Mouse (Mus musculus): ENCODE results near the gene D430041D05Rik. TPM values are rescaled to one million over a fixed set of nuclear protein-coding genes. Genes with fewer than 3 reads are reported as not detected.

Gene D430041D05Rik
- polyA plus RNA-seq, 1 experiment from 2014 or later, result 0.12 TPM

DNA sequence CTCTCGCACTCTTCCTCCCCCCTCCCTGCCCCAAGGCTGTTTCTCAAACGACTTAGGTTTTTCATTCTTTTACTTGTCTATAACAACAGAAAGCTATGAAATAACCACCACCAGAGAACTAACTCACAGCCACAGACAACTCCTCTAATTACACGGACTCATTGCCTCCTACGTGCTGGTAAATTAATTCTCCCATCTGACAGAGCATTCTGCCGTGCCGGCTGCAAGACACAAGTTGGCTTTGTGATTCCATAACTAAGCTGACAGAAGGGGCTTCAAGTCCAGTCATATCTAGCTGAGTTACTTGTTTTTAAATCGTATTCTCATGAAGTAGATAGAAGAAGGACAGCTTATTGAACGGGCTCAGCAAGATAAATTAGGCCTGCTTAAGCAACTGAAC lies 205.2 kb downstream of the D430041D05Rik start:
- Histone ChIP-seq H3K4me3 (ENCODE audit: low read length) (no peak overlapping the region), H3K9ac (ENCODE audit: low read depth, low read length) (no peak overlapping the region), H3K27ac (ENCODE audit: low read length) (no peak overlapping the region), H3K9me3 (ENCODE audit: control insufficient read depth, low read length) (no peaks in the 10 kb centered on the region), H3K4me1 (ENCODE audit: control insufficient read depth, insufficient read depth, low read length) (no peaks in the 10 kb centered on the region), H3K4me2 (ENCODE audit: low read depth, low read length) (no peak overlapping the region), H3K36me3 (ENCODE audit: control insufficient read depth, insufficient read depth, low read length) (no peaks in the 10 kb centered on the region), H3K27me3 (replicated peaks; ENCODE audit: control insufficient read depth, insufficient read depth, low read length) (no peaks in the 10 kb centered on the region)
- ATAC-seq, result no peak
- WGBS, result 66% methylated on average over 8 of the region's 8 CpGs

DNA sequence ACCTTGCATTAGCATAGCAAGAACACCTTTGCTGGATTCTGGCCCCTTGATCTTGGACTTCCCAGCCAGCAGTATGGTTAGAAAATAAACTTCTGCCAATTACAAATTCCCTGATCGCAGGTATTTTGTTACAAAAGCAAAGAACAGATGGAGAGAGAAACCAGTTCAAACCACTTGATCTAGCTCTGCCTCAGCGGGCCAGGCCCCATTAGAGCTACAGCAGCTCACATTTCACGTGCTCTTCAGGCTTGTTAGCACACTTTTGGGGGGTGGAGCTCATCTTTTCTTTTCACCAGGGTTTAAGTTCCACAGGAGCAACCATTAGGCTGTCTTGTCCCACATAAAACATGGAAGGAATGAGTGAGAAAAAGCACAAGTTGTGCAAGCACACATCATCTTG lies 210.6 kb downstream of the D430041D05Rik start:
- 47% methylated on average over 3 of the region's 3 CpGs for WGBS
- no peaks in the 10 kb centered on the region for H3K36me3 ChIP-seq (ENCODE audit: control insufficient read depth, insufficient read depth, low read length)
- no peak for ATAC-seq
- H3K4me2 ChIP-seq (ENCODE audit: low read depth, low read length), result no peak overlapping the region
- no peak overlapping the region for H3K27ac ChIP-seq (ENCODE audit: low read length)
- H3K4me1 ChIP-seq (ENCODE audit: control insufficient read depth, insufficient read depth, low read length), result no peaks in the 10 kb centered on the region
- no peaks in the 10 kb centered on the region for H3K27me3 ChIP-seq (replicated peaks; ENCODE audit: control insufficient read depth, insufficient read depth, low read length)
- no peak overlapping the region for H3K9ac ChIP-seq (ENCODE audit: low read depth, low read length)
- no peaks in the 10 kb centered on the region for H3K9me3 ChIP-seq (ENCODE audit: control insufficient read depth, low read length)
- H3K4me3 ChIP-seq (ENCODE audit: low read length), result no peak overlapping the region

DNA sequence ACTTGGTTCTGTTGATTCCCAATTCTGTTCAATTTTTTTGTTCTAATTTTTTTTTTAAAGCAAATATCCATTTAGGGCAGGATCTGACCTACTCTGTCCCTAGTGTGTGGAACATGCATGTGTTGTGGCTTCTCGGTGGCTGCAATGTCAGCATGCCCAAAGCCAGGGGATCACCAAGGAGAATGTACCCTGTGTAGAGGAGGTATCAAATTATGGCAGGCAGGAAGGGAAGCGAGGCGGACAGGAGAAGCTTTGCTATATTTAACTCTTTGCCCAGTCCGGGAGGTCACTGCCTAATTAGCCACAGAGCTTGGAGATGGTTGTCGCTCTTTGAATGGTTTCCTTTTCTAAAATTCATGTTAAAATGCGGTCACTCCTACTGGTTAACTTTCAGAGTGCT lies 212.6 kb downstream of the D430041D05Rik start:
- no peak for ATAC-seq
- Histone ChIP-seq H3K4me1 (ENCODE audit: control insufficient read depth, insufficient read depth, low read length) (no peaks in the 10 kb centered on the region), H3K27me3 (replicated peaks; ENCODE audit: control insufficient read depth, insufficient read depth, low read length) (no peaks in the 10 kb centered on the region), H3K36me3 (ENCODE audit: control insufficient read depth, insufficient read depth, low read length) (no peaks in the 10 kb centered on the region), H3K4me3 (ENCODE audit: low read length) (no peak overlapping the region), H3K9ac (ENCODE audit: low read depth, low read length) (no peak overlapping the region), H3K4me2 (ENCODE audit: low read depth, low read length) (no peak overlapping the region), H3K9me3 (ENCODE audit: control insufficient read depth, low read length) (no peaks in the 10 kb centered on the region), H3K27ac (ENCODE audit: low read length) (no peak overlapping the region)
- 87% methylated on average over 6 of the region's 6 CpGs for WGBS

DNA sequence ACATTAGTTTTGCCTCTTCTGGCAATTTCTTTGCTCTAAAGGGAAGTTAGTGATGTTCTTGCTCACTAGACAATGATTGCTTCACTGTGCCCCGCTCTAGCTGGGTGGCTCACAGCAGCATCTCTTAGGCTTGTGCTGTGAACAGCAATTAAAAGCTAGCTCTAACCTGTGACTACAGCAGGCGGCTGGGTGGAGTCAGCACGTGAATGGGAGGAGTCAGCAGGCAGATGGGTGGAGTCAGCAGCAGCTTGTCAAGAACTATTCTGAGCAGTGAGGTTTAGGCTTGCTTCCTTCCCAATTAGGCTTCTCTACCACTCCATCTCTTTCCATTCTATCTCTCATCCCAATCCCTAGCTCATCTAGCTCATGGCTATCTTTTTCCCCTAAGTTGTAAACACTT lies 213.5 kb downstream of the D430041D05Rik start:
- no peak for ATAC-seq
- no peaks in the 10 kb centered on the region for H3K27me3 ChIP-seq (replicated peaks; ENCODE audit: control insufficient read depth, insufficient read depth, low read length)
- no peak overlapping the region for H3K9ac ChIP-seq (ENCODE audit: low read depth, low read length)
- no peaks in the 10 kb centered on the region for H3K4me1 ChIP-seq (ENCODE audit: control insufficient read depth, insufficient read depth, low read length)
- no peaks in the 10 kb centered on the region for H3K36me3 ChIP-seq (ENCODE audit: control insufficient read depth, insufficient read depth, low read length)
- no peaks in the 10 kb centered on the region for H3K9me3 ChIP-seq (ENCODE audit: control insufficient read depth, low read length)
- no peak overlapping the region for H3K27ac ChIP-seq (ENCODE audit: low read length)
- WGBS, result 40% methylated on average over 3 of the region's 3 CpGs
- H3K4me3 ChIP-seq (ENCODE audit: low read length), result no peak overlapping the region
- H3K4me2 ChIP-seq (ENCODE audit: low read depth, low read length), result no peak overlapping the region

DNA sequence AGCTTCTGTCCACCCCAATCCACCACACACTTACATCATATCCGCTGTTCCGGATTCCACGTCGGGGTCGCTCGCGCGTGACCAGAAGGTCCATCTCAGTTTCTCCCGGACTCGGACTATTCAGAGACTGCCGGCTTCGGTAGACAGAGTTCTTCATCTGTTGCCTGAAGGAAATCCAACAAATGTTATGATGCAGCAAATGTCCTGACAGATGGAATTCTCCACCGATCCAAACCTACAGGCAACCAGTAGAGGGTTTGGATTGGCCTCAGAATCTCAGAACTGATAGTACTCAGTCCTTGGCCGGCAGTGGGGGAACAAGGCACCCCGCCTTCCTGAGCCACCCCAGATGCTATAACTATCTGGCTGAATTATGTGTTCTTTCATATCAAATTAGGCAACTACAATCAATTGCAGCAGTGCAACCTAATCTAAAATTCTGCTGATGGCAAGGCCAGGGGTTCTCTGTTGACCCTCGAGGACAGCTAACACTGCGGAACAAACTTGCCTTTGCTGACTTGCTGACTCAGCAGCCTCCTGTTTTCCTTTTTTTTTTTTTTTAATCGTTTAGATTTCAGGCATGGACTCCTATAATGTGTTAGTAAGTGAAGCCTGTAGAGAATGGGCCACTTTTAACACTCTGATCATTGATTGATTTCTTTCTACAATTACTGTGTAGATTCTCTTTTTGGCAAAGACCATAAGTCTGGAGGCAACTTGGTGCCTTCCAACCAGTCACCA lies 218.2 kb downstream of the D430041D05Rik start:
- ATAC-seq, result no peak
- no peak overlapping the region for H3K4me3 ChIP-seq (ENCODE audit: low read length)
- 91% methylated on average over 18 of the region's 18 CpGs for WGBS
- H3K9me3 ChIP-seq (ENCODE audit: control insufficient read depth, low read length), result no peaks in the 10 kb centered on the region
- H3K4me1 ChIP-seq (ENCODE audit: control insufficient read depth, insufficient read depth, low read length), result no peaks in the 10 kb centered on the region
- no peak overlapping the region for H3K4me2 ChIP-seq (ENCODE audit: low read depth, low read length)
- no peak overlapping the region for H3K9ac ChIP-seq (ENCODE audit: low read depth, low read length)
- no peaks in the 10 kb centered on the region for H3K36me3 ChIP-seq (ENCODE audit: control insufficient read depth, insufficient read depth, low read length)
- no peaks in the 10 kb centered on the region for H3K27me3 ChIP-seq (replicated peaks; ENCODE audit: control insufficient read depth, insufficient read depth, low read length)
- no peak overlapping the region for H3K27ac ChIP-seq (ENCODE audit: low read length)

DNA sequence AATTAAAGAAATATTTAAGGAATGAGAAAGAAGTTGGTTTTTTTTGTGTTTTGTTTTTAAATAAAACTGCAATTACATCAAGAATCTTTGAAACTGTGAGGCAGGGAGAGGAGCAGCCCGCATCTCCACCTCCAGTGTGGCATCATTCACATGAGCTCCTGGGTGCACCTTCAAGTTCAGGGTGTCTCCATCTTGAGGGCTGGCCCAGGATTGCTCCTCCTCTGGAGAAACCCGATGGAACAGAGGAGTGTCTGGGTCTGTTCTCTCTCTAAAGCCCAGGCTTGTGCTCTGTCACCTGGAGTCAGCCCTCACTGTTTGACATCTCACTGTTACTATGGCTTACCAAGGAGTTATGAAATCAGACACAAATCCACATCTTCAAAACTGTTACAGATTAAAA lies 219.1 kb downstream of the D430041D05Rik start:
- no peaks in the 10 kb centered on the region for H3K9me3 ChIP-seq (ENCODE audit: control insufficient read depth, low read length)
- H3K4me1 ChIP-seq (ENCODE audit: control insufficient read depth, insufficient read depth, low read length), result no peaks in the 10 kb centered on the region
- 68% methylated on average over 2 of the region's 2 CpGs for WGBS
- no peak overlapping the region for H3K4me2 ChIP-seq (ENCODE audit: low read depth, low read length)
- no peak overlapping the region for H3K4me3 ChIP-seq (ENCODE audit: low read length)
- no peak for ATAC-seq
- H3K36me3 ChIP-seq (ENCODE audit: control insufficient read depth, insufficient read depth, low read length), result no peaks in the 10 kb centered on the region
- H3K27ac ChIP-seq (ENCODE audit: low read length), result no peak overlapping the region
- H3K27me3 ChIP-seq (replicated peaks; ENCODE audit: control insufficient read depth, insufficient read depth, low read length), result no peaks in the 10 kb centered on the region
- H3K9ac ChIP-seq (ENCODE audit: low read depth, low read length), result no peak overlapping the region

DNA sequence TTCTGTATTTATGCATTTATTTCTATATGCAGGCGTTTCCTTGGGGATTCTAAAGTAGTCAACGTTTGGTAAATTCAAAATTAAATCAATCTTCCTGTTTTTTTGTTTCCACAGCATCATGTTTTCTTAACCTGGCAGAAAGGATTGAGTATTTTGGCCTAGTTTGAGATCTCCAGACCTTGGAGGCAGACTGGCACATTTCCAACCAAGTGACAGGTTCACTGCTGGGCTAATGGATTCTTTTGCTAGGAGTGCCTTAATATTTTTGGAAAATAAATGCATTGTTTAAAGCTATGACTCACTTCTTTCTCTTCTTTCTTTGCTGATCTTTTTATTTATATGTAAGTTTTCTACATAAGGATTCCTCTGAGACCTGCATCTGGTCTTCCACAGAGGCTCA lies 222.0 kb downstream of the D430041D05Rik start:
- ATAC-seq, result no peak
- Histone ChIP-seq H3K4me1 (ENCODE audit: control insufficient read depth, insufficient read depth, low read length) (no peaks in the 10 kb centered on the region), H3K27me3 (replicated peaks; ENCODE audit: control insufficient read depth, insufficient read depth, low read length) (no peaks in the 10 kb centered on the region), H3K36me3 (ENCODE audit: control insufficient read depth, insufficient read depth, low read length) (no peaks in the 10 kb centered on the region), H3K9ac (ENCODE audit: low read depth, low read length) (no peak overlapping the region), H3K4me3 (ENCODE audit: low read length) (no peak overlapping the region), H3K9me3 (ENCODE audit: control insufficient read depth, low read length) (no peaks in the 10 kb centered on the region), H3K4me2 (ENCODE audit: low read depth, low read length) (no peak overlapping the region), H3K27ac (ENCODE audit: low read length) (no peak overlapping the region)
- 72% methylated on average over 2 of the region's 2 CpGs for WGBS

DNA sequence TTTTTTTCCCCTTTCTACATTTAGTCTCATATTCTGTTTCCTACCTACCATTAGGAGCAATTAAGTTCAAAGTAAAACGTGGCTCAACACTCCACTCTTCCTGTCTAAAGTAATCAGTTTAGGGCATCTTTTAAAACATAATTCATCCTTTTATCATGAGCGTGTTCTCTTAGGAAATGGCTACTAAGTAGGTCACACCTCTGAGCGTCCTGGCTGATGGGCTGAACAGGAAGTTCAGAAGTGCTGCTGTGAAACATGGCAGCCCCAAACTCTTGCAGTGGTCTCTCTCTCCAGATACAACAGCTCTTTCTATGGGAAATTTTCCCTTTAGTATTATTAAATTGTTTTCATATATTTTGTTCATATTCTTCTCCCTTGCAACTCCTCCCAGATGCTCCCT lies 223.7 kb downstream of the D430041D05Rik start:
- no peak for ATAC-seq
- H3K9me3 ChIP-seq (ENCODE audit: control insufficient read depth, low read length), result no peaks in the 10 kb centered on the region
- no peak overlapping the region for H3K9ac ChIP-seq (ENCODE audit: low read depth, low read length)
- no peaks in the 10 kb centered on the region for H3K36me3 ChIP-seq (ENCODE audit: control insufficient read depth, insufficient read depth, low read length)
- H3K27me3 ChIP-seq (replicated peaks; ENCODE audit: control insufficient read depth, insufficient read depth, low read length), result no peaks in the 10 kb centered on the region
- no peak overlapping the region for H3K4me2 ChIP-seq (ENCODE audit: low read depth, low read length)
- WGBS, result 55% methylated on average over 3 of the region's 3 CpGs
- no peak overlapping the region for H3K4me3 ChIP-seq (ENCODE audit: low read length)
- H3K27ac ChIP-seq (ENCODE audit: low read length), result no peak overlapping the region
- no peaks in the 10 kb centered on the region for H3K4me1 ChIP-seq (ENCODE audit: control insufficient read depth, insufficient read depth, low read length)

GRCm38 (mm10) chr2:104185616-104186015 lies 225.2 kb downstream of the D430041D05Rik start:
- Histone ChIP-seq H3K36me3 (ENCODE audit: control insufficient read depth, insufficient read depth, low read length) (no peaks in the 10 kb centered on the region), H3K9ac (ENCODE audit: low read depth, low read length) (no peak overlapping the region), H3K27me3 (replicated peaks; ENCODE audit: control insufficient read depth, insufficient read depth, low read length) (no peaks in the 10 kb centered on the region), H3K4me3 (ENCODE audit: low read length) (no peak overlapping the region), H3K9me3 (ENCODE audit: control insufficient read depth, low read length) (no peaks in the 10 kb centered on the region), H3K4me2 (ENCODE audit: low read depth, low read length) (no peak overlapping the region), H3K4me1 (ENCODE audit: control insufficient read depth, insufficient read depth, low read length) (no peaks in the 10 kb centered on the region), H3K27ac (ENCODE audit: low read length) (no peak overlapping the region)
- ATAC-seq, result no peak
- 87% methylated on average over 5 of the region's 5 CpGs for WGBS

DNA sequence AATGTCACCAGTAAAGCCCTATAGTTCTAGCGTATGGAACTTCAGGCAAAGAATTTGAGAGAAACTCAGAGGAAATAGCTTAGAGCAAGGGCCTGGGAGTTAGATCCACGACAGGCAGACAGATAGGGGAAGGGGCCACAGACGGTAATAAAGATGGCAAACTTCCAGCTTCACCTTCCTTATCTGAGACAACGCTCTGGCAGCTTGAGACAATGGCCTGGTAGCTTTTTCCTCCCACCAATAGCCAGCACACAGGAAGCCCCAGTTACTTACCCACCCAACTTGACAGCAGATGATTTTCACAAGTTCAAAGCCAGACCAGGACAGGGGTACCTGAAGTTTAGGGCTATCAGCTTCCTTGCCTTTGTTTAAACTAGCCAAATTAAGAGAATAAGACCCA lies 226.5 kb downstream of the D430041D05Rik start:
- Histone ChIP-seq H3K9ac (ENCODE audit: low read depth, low read length) (no peak overlapping the region), H3K4me2 (ENCODE audit: low read depth, low read length) (no peak overlapping the region), H3K9me3 (ENCODE audit: control insufficient read depth, low read length) (no peaks in the 10 kb centered on the region), H3K27ac (ENCODE audit: low read length) (no peak overlapping the region), H3K4me1 (ENCODE audit: control insufficient read depth, insufficient read depth, low read length) (no peaks in the 10 kb centered on the region), H3K36me3 (ENCODE audit: control insufficient read depth, insufficient read depth, low read length) (no peaks in the 10 kb centered on the region), H3K27me3 (replicated peaks; ENCODE audit: control insufficient read depth, insufficient read depth, low read length) (no peaks in the 10 kb centered on the region), H3K4me3 (ENCODE audit: low read length) (no peak overlapping the region)
- no peak for ATAC-seq
- WGBS, result 46% methylated on average over 4 of the region's 4 CpGs
